Mouse (Mus musculus): Measurements from ENCODE around the gene Fxyd3. TPM values are rescaled to one million over a fixed set of nuclear protein-coding genes. Genes with fewer than 3 reads are reported as not detected.

Fxyd3 gene
- total RNA-seq, 2 experiments from 2014 or later = not detected

- intact Hi-C loops (cut with DNase I) = no loop called here
- no peak for DNase-seq (ENCODE audit: low spot score in 2 of 2)
These were observed 22.5 kb downstream of the Fxyd3 start for GRCm38 (mm10) chr7:31053882-31054447.

- DNase-seq (ENCODE audit: low spot score in 2 of 2) = peak; percentile 76 to 87
- intact Hi-C loops (cut with DNase I) = no loop called here
These were observed 23.7 kb downstream of the Fxyd3 start for GRCm38 (mm10) chr7:31052636-31053434.

DNA sequence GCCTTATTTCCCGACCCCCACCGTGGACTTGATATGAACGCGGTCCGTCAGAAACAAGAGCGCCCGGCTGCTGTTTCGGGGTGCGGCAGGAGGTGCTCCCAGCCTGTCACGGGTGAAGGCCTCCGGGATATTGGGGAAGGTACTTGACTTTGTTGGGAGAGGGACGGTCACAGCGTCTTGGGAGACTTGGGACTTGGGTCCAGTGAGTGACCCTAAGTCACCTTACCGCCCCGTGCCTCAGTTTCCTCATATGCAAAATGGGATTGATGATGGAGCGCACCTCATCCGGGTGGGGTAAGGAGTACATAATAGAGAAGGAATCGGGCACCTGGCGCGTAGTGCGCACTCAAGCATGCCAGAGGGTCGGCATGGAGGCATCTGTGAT lies 24.3 kb downstream of the Fxyd3 start:
- intact Hi-C loops (cut with DNase I) = no loop called here
- no peak for DNase-seq (ENCODE audit: low spot score in 2 of 2)

GRCm38 (mm10) chr7:31051321-31052021 lies 25.0 kb downstream of the Fxyd3 start, which contains the start of gene Fxyd7:
Gene Fxyd7, minus strand, starts transcription at chr7:31051467.
- intact Hi-C loops (cut with DNase I) = no loop called here

GRCm38 (mm10) chr7:31050921-31051320 lies 25.6 kb downstream of the Fxyd3 start:
- DNase-seq (ENCODE audit: low spot score in 2 of 2) = peak; percentile 63 to 67

More at GRCm38 (mm10) chr7:31051321-31052021, 25.0 kb downstream of the Fxyd3 start, which contains the start of gene Fxyd7:
- DNase-seq (ENCODE audit: low spot score in 2 of 2) = peak in 1 of 2 experiments; percentile 30

DNA sequence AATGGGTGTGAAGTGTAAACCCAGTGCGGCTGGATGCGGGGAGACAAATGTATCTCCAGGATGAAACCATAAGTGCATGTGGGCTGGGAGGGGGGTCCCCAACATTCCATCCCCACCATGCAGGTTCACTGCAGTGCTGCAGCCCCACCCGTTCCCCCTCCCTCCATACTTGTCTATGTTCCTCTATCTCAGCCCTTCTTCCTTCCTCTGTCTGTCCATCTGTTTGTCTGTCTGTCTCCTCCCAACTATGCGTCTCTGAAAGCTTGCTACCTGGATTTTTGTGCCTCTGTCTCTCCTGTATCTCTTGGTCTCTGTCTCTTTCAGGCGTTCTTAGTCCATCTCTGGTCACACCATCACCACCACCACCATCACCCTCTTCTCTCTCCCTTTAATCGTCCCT lies 26.0 kb downstream of the Fxyd3 start:
- peak in 1 of 2 experiments; percentile 26 for DNase-seq (ENCODE audit: low spot score in 2 of 2)
- intact Hi-C loops (cut with DNase I) = no loop called here

More at GRCm38 (mm10) chr7:31050921-31051320, 25.6 kb downstream of the Fxyd3 start:
- intact Hi-C loops (cut with DNase I) = no loop called here

- intact Hi-C loops (cut with DNase I) = no loop called here
These were observed 26.6 kb downstream of the Fxyd3 start for GRCm38 (mm10) chr7:31049846-31050281.

DNA sequence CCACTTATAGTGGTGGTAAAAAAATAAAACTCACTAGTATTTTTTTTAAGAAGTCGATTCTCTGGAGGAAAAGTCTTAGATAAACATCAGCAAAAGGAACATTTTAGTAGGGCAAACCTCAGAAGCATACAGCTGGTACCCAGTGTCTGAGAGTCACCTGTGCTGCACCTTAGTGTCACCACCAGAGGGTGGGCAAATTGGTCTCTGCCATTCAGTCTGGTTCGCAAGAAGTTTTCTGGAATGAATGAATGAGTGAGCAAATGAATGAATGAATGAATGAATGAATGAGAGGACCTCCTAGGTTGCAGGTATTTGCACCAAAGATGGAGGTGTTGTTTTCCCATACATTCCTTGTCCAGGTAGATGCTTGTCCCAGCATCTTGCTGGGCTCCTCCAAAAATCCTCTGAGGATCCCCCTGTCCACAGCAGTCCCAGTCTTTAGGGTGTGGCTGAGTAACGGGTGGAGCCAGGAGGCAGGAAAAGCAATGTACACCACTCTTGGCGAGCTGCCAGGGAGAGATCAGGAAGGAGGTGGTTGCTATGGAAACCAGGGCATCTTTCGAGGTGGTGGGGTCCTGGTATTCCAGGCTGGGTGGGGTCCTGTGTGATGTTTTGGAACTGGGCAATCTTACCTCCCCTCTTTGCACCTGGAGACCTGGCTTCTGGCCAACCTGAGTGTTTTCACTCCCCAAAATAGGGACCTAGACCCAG lies 27.2 kb downstream of the Fxyd3 start:
- intact Hi-C loops (cut with DNase I) = no loop called here
- peak; percentile 65 for DNase-seq (ENCODE audit: low spot score in 2 of 2)

More at GRCm38 (mm10) chr7:31049846-31050281, 26.6 kb downstream of the Fxyd3 start:
- DNase-seq (ENCODE audit: low spot score in 2 of 2) = peak; percentile 55 to 65

DNA sequence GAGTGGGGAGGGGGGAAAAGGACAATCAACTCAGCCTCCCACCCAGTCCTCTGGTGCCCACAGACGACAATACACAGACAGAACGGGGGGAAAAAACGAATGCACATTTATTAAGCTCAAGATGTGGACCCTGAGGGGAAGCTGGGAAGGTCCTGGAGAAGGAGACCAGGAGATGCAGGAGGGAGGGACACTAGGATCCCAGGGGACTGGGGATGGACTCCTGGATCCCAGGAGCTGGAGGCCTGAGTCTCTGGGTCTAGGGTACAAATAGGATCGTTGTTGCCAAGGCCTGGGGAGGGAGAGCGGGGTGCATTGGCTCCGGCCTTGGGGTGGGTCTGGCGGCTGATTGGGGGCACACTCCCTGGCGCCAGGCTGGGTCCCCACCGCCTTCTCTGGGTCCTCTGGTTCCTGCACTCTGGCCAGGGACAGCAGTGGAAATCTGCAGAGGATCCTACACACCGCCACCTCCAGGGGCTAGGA lies 34.0 kb downstream of the Fxyd3 start, which contains the start of gene Fxyd5:
Gene Fxyd5, minus strand, starts transcription at position 51 of the 480 bp plus-strand sequence.
- intact Hi-C loops (cut with DNase I) = no loop called here
- DNase-seq (ENCODE audit: low spot score in 2 of 2) = no peak

- intact Hi-C loops (cut with DNase I) = no loop called here
- DNase-seq (ENCODE audit: low spot score in 2 of 2) = no peak
These were observed 34.7 kb downstream of the Fxyd3 start for GRCm38 (mm10) chr7:31041662-31042315.

DNA sequence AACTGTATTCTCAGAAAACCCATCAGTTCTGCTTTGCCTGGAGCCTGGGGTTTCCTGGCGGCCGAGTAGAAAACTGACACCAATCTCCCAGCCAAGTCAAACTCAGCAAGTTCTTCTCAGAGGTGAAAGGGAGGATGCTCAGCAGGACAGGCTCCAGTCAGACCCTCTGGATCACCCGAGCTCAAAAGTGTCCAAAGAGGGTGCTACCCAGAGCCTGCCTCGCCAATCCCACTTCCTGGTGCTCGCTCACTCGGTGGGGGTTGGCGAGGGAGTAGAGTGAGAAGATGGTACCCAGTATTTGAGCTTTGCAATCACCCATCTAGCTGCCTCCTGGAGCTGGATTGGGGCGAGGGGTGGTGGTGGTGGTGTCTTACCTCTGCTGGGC lies 35.5 kb downstream of the Fxyd3 start:
- no peak for DNase-seq (ENCODE audit: low spot score in 2 of 2)
- intact Hi-C loops (cut with DNase I) = no loop called here

DNA sequence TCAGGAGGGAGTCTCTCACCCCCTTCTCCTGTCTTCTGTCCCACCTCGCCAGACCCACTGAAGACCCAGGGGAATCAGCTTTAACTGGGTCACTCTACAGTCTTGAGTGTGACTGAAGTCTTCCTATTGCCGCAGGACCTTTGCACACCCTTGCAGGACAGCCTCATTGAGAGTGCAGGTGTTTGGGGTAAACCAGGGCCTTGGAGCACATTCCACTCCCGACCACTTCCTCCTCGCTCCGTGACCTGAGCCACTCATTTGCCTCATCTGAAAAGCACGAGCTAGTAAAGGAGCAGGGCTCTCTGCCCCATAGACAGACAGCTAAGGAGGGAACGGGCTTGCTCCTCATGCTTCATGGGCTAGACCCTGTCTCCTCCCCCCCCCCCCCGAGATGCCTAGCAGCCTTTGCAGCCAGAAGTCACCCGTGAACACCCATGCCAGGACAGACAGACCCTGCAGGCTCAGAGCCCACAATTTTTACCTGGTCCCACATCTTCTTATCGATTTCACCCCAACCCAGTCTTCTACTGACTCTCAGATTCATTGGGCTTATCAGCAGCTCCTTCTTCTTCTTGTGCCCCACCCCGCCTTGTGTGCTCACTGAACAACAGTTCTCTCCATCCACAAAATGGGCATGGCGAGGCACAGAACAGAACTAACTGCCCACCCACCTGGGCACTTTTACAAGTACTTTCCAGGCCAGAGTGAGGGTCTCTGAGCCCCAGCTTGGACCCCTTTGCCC lies 36.1 kb downstream of the Fxyd3 start:
- no peak for DNase-seq (ENCODE audit: low spot score in 2 of 2)
- intact Hi-C loops (cut with DNase I) = no loop called here

- intact Hi-C loops (cut with DNase I) = no loop called here
- DNase-seq (ENCODE audit: low spot score in 2 of 2) = no peak
These were observed 37.5 kb downstream of the Fxyd3 start for GRCm38 (mm10) chr7:31039011-31039410.

- no peak for DNase-seq (ENCODE audit: low spot score in 2 of 2)
- intact Hi-C loops (cut with DNase I) = no loop called here
These were observed 38.8 kb downstream of the Fxyd3 start for GRCm38 (mm10) chr7:31037675-31038074.

DNA sequence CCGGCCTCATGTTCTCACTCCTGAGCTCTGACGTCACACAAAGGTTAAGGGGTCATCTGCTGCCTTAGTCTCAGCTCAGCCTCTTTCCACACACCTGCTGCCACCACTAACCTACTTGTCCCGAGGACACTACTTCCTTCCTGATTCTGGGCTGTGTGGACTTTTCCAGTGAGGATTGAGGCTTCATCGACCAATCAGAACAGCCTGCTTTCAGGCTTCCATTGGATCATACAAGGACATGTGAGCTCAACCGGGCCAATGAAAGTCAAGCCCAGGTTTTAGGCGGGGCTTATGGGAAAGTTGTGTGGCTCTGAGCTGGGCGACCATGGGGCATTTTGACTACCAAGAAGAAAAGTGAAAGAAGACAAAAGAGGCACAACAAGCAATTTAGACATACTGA lies 39.6 kb downstream of the Fxyd3 start:
- intact Hi-C loops (cut with DNase I) = no loop called here
- no peak for DNase-seq (ENCODE audit: low spot score in 2 of 2)

DNA sequence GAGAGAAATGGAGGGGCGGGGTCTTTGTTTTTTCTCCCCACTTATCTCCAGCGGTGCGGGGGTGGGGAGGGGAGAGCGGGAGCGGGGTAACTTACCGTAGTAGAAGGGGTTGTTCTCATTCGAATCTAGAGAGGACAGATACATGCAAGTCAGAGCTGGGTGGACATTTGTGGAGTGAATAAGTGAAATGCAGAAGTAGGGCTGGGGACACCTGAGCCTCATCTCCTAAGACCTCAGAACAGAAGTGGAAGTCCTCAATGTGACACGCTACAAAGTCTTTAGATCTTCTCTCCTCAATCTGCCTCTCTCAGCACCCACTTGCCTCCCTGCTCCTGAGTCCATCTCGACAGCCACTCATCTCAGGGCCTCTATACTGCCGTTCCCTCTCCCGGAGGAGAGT lies 41.2 kb downstream of the Fxyd3 start:
- intact Hi-C loops (cut with DNase I) = no loop called here
- no peak for DNase-seq (ENCODE audit: low spot score in 2 of 2)

DNA sequence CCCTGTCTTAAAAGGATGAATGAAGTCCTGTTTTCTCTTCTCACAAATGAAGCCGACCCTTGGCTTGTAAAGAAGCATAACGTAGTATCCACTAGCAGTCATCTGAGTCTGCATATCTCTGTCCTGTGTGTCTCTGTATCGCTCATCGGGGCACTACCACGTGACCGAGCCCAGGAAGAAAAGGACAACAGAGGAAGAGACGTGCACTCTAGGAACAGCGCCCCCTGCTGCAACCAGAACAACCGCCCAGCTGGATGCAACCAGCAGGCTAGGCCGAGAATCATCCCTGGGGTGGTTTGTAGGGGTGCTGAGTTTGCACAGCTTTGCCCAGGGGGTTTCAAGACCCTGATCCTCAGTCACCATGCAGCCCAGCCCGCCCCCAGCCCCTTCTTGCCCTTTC lies 41.7 kb downstream of the Fxyd3 start:
- no peak for DNase-seq (ENCODE audit: low spot score in 2 of 2)
- intact Hi-C loops (cut with DNase I) = no loop called here
